Mouse (Mus musculus) heart, adult 10 weeks (tissue): ENCODE results near the gene Wnt2. TPM values are rescaled to one million over a fixed set of nuclear protein-coding genes. Genes with fewer than 3 reads are reported as not detected.

ENCODE experiments used
- polyA plus RNA-seq: library from polyadenylated mRNA; stranded (reverse); fragments of 350-450 nt; fragmentation: Illumina TruSeq; extraction: RNeasy Lipid Tissue Mini Kit (QIAGEN cat#74804); gene quantifications from one replicate; pipeline ENCODE4 v1.2.3, GENCODE M21; 2014; ENCODE audit warnings: low read depth, low replicate concordance

The Wnt2 gene
- polyA plus RNA-seq = 0.84 TPM

DNA sequence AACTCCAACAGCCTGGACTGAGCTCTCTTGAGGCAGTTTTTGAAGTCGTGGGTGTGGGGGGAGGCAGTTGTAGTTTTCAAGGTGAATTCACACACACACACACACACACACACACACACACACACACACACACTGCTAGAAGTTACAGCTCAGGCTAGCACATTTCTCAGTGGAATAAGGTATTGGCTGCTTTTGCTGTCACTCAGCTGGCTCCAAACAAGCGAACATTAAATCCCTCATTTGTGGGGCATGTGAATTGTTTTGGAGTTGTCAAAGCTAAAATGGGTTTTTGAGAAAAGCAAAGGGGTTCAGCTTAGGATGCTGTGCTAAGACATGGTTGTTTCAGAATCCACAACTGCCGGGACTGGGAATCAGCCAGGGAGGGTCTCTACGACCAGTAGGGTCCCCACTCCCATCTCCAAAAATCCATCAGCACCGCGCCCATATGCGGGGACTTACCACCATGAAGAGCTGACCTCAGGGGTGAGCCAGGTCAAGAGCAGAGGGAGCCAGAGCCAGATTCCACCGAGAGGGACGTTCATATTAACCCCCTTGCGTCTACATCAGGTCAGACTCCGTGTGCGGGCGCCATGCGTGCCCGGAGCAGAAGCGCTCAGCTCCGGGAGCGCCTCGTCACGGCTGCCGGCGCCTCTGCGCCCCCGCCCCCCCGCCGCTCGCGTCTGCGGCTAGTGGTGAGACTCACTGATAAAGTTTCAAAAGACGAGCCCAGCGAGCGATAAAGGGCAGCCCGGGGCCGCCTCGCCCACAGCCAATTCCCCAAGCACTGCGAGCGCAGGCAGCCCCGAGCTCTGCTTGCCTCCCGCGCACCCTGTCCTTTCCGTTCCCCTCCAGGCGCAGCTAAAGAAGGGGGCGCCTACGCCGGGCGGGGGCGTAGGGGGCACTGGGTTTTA, at the start of gene Wnt2:
Gene Wnt2 (minus strand): TSS at position 840 of the 911 bp plus-strand sequence.

Other genes with a start within 250 kb of the Wnt2 start
- not detected for gene Asz1, start 78.5 kb upstream of the Wnt2 start, polyA plus RNA-seq
- gene Cftr, start 140.1 kb upstream of the Wnt2 start, polyA plus RNA-seq = 0.18 TPM